ENCODE assay signal across 21 mouse cellular contexts in the genomic region with DNA sequence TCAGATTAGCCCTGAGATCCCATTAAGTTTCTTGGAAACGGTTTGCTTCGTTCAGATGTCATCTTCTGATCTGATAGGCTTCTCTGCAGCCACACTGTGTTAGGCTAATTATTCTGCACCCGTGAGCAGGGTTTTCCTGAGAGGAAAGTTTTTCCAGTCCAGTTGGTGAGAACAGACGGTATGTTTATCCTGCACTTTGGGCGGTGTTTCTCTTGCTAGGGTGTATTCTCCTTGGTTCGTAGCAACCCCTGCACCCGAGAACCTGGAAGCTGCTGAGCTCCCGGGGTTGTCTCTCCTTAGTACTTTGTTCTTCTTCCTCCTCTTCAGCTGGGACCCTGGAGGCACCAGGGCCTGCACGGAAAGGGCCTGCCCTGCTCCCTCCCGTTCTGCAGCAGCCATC.
"Had no signal": no experiment of that assay in that cellular context is flagged by ENCODE, and none has a peak within 500 bp of the region (broad histone marks: within the 10 kb centered on the region; RNA-seq: fewer than 3 reads in every experiment).

No protein-coding gene starts in this region.

- H3K27me3 ChIP-seq: kidney, embryonic 15.5 days; limb, embryonic 12.5 days; limb, embryonic 15.5 days; midbrain, embryonic 12.5 days; midbrain, embryonic 15.5 days; stomach, embryonic 15.5 days had no signal

- DNase-seq: kidney, adult 8-10 months; kidney, postnatal 10 days; kidney, postnatal 36 days; left cerebral cortex, postnatal 4 days; liver, postnatal 0 days; lung, embryonic 14.5 days; right cerebral cortex, adult 18-20 months; right cerebral cortex, postnatal 25 days; spleen, adult 18-20 months; thymus, postnatal 36 days had no signal

- H3K4me1 ChIP-seq: limb, embryonic 12.5 days; limb, embryonic 15.5 days; midbrain, embryonic 15.5 days; neural tube, embryonic 13.5 days; stomach, embryonic 15.5 days had no signal

- H3K27ac ChIP-seq: kidney, embryonic 15.5 days; limb, embryonic 12.5 days; limb, embryonic 15.5 days; liver, embryonic 14.5 days; macrophage; midbrain, embryonic 12.5 days; midbrain, embryonic 15.5 days; neural tube, embryonic 13.5 days; stomach, embryonic 15.5 days had no signal

- H3K36me3 ChIP-seq: kidney, embryonic 15.5 days; limb, embryonic 12.5 days; limb, embryonic 15.5 days; midbrain, embryonic 12.5 days; midbrain, embryonic 15.5 days; neural tube, embryonic 13.5 days; stomach, embryonic 15.5 days had no signal

- H3K9me3 ChIP-seq: kidney, embryonic 15.5 days; limb, embryonic 12.5 days; limb, embryonic 15.5 days; midbrain, embryonic 12.5 days; midbrain, embryonic 15.5 days; neural tube, embryonic 13.5 days; stomach, embryonic 15.5 days had no signal

- ATAC-seq: liver, postnatal 0 days; lung, postnatal 0 days; midbrain, embryonic 15.5 days had no signal

- H3K4me2 ChIP-seq: kidney, embryonic 15.5 days; limb, embryonic 12.5 days; limb, embryonic 15.5 days; liver, embryonic 11.5 days; lung, embryonic 14.5 days; midbrain, embryonic 12.5 days; midbrain, embryonic 15.5 days; neural tube, embryonic 13.5 days; stomach, embryonic 15.5 days had no signal

- H3K9ac ChIP-seq: kidney, embryonic 15.5 days; limb, embryonic 12.5 days; limb, embryonic 15.5 days; liver, embryonic 14.5 days; liver, postnatal 0 days; lung, embryonic 14.5 days; midbrain, embryonic 12.5 days; midbrain, embryonic 15.5 days; neural tube, embryonic 13.5 days; stomach, embryonic 15.5 days had no signal

- H3K4me3 ChIP-seq: kidney, embryonic 15.5 days; limb, embryonic 12.5 days; limb, embryonic 15.5 days; midbrain, embryonic 12.5 days; midbrain, embryonic 15.5 days; neural tube, embryonic 13.5 days; stomach, embryonic 15.5 days had no signal
